Mouse (Mus musculus): ENCODE results near the gene Gm44973. TPM values are rescaled to one million over a fixed set of nuclear protein-coding genes. Genes with fewer than 3 reads are reported as not detected.

Gene Gm44973
- polyA plus RNA-seq, 1 experiment from 2014 or later = not detected

- Histone ChIP-seq H3K36me3 (ENCODE audit: inconsistent target) (peaks cover 59% of the 10 kb centered on the region), H3K27ac (no peak overlapping the region), H3K79me2 (ENCODE audit: inconsistent target) (peaks cover 90% of the 10 kb centered on the region), H3K4me3 (ENCODE audit: inconsistent target) (no peak overlapping the region)
- 94% methylated on average over 3 of the region's 5 CpGs for WGBS (ENCODE audit: missing documents)
Measured at GRCm38 (mm10) chr7:5074984-5075383, 59.7 kb downstream of the Gm44973 start.

- no peak overlapping the region for H3K4me3 ChIP-seq (ENCODE audit: inconsistent target)
- H3K27ac ChIP-seq = peak overlapping the region; percentile 52
- peaks cover 41% of the 10 kb centered on the region for H3K36me3 ChIP-seq (ENCODE audit: inconsistent target)
- peaks cover 86% of the 10 kb centered on the region for H3K79me2 ChIP-seq (ENCODE audit: inconsistent target)
- WGBS (ENCODE audit: missing documents) = 94% methylated on average over 2 of the region's 2 CpGs
Measured at GRCm38 (mm10) chr7:5076931-5077330, 61.6 kb downstream of the Gm44973 start.

DNA sequence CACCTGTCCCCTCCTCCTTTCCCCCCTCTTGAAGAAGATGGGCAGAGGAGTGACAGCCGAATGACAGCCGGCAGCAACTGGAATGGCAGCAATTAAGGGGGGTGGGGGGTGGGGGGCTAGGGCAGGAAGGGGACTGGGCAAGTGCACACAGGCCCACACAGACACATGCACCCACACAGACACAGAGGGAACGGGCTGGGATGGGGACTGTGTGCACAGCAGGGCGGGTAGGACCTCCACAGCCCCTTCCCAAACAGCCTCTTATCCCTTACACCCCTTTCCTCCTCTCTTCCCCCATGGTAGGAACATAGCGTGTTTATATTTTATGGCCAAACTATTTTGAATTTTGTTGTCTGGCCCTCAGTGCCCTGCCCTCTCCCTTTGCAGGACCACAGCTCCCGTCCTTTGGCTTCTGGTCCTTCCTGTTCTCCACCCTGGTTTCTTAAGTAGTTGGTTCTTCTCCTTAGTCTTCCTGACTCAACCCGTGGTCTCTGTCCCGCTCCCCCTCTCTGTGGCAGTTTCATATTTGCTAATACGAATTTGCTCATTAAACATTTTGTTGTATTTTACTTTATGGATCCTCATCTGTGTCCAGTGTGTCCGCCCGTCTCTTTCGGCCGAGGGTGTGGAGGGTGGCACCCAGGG is 64.2 kb downstream of the Gm44973 start:
- peak overlapping the region; percentile 15; the same call in 1 of the 2 replicates for H3K4me3 ChIP-seq (ENCODE audit: inconsistent target)
- peak overlapping the region; percentile 62 for H3K27ac ChIP-seq
- H3K36me3 ChIP-seq (ENCODE audit: inconsistent target) = peaks cover 22% of the 10 kb centered on the region; the same call in 1 of the 2 replicates
- WGBS (ENCODE audit: missing documents) = 34% methylated on average over 7 of the region's 13 CpGs
- H3K79me2 ChIP-seq (ENCODE audit: inconsistent target) = peaks cover 79% of the 10 kb centered on the region

DNA sequence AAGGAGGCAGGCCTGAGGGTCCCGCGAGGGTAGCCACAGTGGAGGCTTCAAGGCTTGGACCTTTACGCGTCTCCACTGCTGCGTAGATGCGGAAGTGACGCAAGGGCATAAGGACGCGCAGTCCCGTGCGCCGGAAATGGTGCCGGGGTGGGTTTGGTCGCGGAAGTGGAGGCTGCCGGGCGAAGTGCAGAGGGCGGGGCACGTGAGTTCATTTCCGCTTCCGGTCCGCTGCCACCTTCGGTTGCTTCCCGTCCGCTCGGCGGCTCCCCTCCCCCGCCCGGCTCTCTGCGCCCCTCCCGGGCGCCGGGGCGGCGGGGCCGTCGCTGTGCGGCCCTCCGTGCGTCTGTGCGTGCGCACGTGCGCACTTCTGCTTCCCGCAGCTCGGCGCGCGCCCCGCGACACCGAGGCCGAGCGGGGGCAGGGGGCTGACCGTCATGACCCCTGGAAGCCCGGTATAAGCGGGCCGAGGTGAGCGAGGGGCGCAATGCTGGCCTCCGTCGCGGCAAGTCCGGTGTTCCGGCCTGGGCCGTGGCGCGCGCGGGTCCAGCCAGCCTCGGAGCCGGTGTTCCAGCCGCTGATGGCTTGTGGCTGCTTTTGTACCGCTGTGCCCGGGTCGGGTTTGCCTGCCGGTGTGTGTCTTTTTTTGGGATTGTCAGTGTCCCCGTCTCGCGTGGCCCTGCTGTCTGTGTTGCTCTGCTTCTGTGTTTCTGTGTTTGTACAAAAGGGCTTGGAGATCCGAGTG is 64.9 kb downstream of the Gm44973 start, which contains the start of gene Epn1:
Epn1 (plus strand) TSS at position 226 of the 742 bp plus-strand sequence.
- under 1% methylated on average over 61 of the region's 81 CpGs for WGBS (ENCODE audit: missing documents)
- Histone ChIP-seq H3K79me2 (ENCODE audit: inconsistent target) (peaks cover 79% of the 10 kb centered on the region), H3K4me3 (ENCODE audit: inconsistent target) (peak within 1 kb of the TSS; percentile 92), H3K36me3 (ENCODE audit: inconsistent target) (peaks cover 20% of the 10 kb centered on the region; the same call in 1 of the 2 replicates), H3K27ac (peak within 1 kb of the TSS; percentile 89)

DNA sequence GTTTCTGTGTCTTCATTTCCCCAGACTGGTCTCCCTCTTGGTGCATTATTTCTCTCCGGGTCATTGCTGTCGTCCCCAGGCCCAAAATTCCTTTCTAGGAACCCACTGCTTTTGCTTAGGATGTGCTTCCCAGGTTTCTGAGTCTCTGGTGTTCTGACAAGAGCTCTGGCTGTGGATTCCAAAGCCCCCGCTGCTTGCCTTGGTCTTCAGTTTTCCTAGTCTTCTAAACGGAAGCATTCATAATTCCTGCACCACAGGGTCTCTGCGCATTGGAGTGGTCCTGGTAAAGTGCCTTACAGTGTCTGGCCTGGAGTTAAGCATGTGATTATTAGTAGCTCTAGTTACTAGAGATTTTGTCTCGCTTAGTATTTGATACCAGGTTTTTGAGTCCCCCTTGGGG is 65.5 kb downstream of the Gm44973 start:
- H3K4me3 ChIP-seq (ENCODE audit: inconsistent target) = peak overlapping the region; percentile 92
- 17% methylated on average over 6 of the region's 6 CpGs for WGBS (ENCODE audit: missing documents)
- peaks cover 20% of the 10 kb centered on the region; the same call in 1 of the 2 replicates for H3K36me3 ChIP-seq (ENCODE audit: inconsistent target)
- peak overlapping the region; percentile 89 for H3K27ac ChIP-seq
- peaks cover 80% of the 10 kb centered on the region for H3K79me2 ChIP-seq (ENCODE audit: inconsistent target)

DNA sequence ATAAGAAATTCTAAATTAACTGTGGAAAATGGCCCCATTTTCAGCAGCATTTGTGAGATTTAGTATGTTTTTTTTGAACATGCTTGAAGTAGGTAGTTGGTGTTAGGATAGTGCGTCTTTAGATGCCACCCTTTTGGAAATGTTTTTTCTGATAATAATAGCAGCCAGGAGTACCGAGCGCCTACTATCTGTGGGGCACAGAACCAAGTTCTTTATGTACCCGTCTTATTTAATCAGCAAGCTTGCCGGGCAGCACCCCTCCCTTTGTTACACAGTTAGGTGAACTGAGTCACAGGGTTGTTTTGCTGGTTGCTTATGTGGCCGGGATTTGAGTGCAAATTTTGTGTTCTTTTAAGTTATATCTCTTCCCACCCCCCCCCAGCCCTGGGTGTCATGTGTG is 65.9 kb downstream of the Gm44973 start:
- WGBS (ENCODE audit: missing documents) = 75% methylated on average over 6 of the region's 6 CpGs
- Histone ChIP-seq H3K4me3 (ENCODE audit: inconsistent target) (peak overlapping the region; percentile 92), H3K36me3 (ENCODE audit: inconsistent target) (peaks cover 24% of the 10 kb centered on the region; the same call in 1 of the 2 replicates), H3K27ac (peak overlapping the region; percentile 89), H3K79me2 (ENCODE audit: inconsistent target) (peaks cover 81% of the 10 kb centered on the region)

- peak overlapping the region; percentile 92; the same call in 1 of the 2 replicates for H3K4me3 ChIP-seq (ENCODE audit: inconsistent target)
- 100% methylated on average over 2 of the region's 2 CpGs for whole genome bisulfite sequencing (ENCODE audit: missing documents)
- H3K36me3 ChIP-seq (ENCODE audit: inconsistent target) = peaks cover 26% of the 10 kb centered on the region; the same call in 1 of the 2 replicates
- H3K79me2 ChIP-seq (ENCODE audit: inconsistent target) = peaks cover 81% of the 10 kb centered on the region
- peak overlapping the region; percentile 89 for H3K27ac ChIP-seq
Measured at GRCm38 (mm10) chr7:5081939-5082338, 66.6 kb downstream of the Gm44973 start.

Other genes with a start within 250 kb of the Gm44973 start
- gene Fam71e2, start 244.2 kb upstream of the Gm44973 start, polyA plus RNA-seq (2018) = not detected in 3 replicates
- gene Il11, start 232.6 kb upstream of the Gm44973 start, polyA plus RNA-seq (2018) = not detected in 3 replicates
- not detected in 3 replicates for gene Tmem190, start 232.6 kb upstream of the Gm44973 start, polyA plus RNA-seq (2018)
- gene Tmem238, start 225.8 kb upstream of the Gm44973 start, polyA plus RNA-seq (2018) = 0.67 to 1.6 TPM (median 0.70 TPM) in 3 replicates
- gene Rpl28, start 222.6 kb upstream of the Gm44973 start, polyA plus RNA-seq (2018) = 395 to 534 TPM (median 483 TPM) in 3 replicates
- 69.0 to 174 TPM (median 124 TPM) in 3 replicates for gene Ube2s, start 202.9 kb upstream of the Gm44973 start, polyA plus RNA-seq (2018)
- gene Shisa7, start 170.8 kb upstream of the Gm44973 start, polyA plus RNA-seq (2018) = not detected in 3 replicates
- gene Isoc2b, start 145.2 kb upstream of the Gm44973 start, polyA plus RNA-seq (2018) = 6.2 to 11.2 TPM (median 10.2 TPM) in 3 replicates
- gene Isoc2a, start 138.3 kb upstream of the Gm44973 start, polyA plus RNA-seq (2018) = 9.6 to 13.3 TPM (median 13.0 TPM) in 3 replicates
- gene Gm36210, start 109.0 kb upstream of the Gm44973 start, polyA plus RNA-seq (2018) = not detected in 3 replicates
- gene Zfp628, start 100.3 kb upstream of the Gm44973 start, polyA plus RNA-seq (2018) = 3.1 to 5.6 TPM (median 4.4 TPM) in 3 replicates
- 0.15 to 1.1 TPM (median 0.17 TPM) in 3 replicates for gene Nat14, start 93.5 kb upstream of the Gm44973 start, polyA plus RNA-seq (2018)
- 0.13 to 0.33 TPM (median 0.28 TPM) in 3 replicates for gene Ssc5d, start 89.7 kb upstream of the Gm44973 start, polyA plus RNA-seq (2018)
- gene Sbk2, start 51.1 kb upstream of the Gm44973 start, polyA plus RNA-seq (2018) = 0.36 to 1.8 TPM (median 1.1 TPM) in 3 replicates
- not detected in 3 replicates for gene Sbk3, start 44.3 kb upstream of the Gm44973 start, polyA plus RNA-seq (2018)
- gene Zfp579, start 19.3 kb upstream of the Gm44973 start, polyA plus RNA-seq (2018) = 4.3 to 9.9 TPM (median 7.3 TPM) in 3 replicates
- 13.7 to 24.6 TPM (median 14.3 TPM) in 3 replicates for gene Zfp524, start 1.1 kb upstream of the Gm44973 start, polyA plus RNA-seq (2018)
- 16.5 to 21.5 TPM (median 18.2 TPM) in 3 replicates for gene Fiz1, start 799 bp upstream of the Gm44973 start, polyA plus RNA-seq (2018)
- 11.9 to 13.8 TPM (median 12.4 TPM) in 3 replicates for gene Zfp865, start 4.9 kb downstream of the Gm44973 start, polyA plus RNA-seq (2018)
- 0.28 to 1.1 TPM (median 0.37 TPM) in 3 replicates for gene Ccdc106, start 5.1 kb downstream of the Gm44973 start, polyA plus RNA-seq (2018)
- 0.25 to 0.76 TPM in 2 of 3 replicates, not detected in the other for gene 4632433K11Rik, start 18.6 kb downstream of the Gm44973 start, polyA plus RNA-seq (2018)
- gene Zfp784, start 22.9 kb downstream of the Gm44973 start, polyA plus RNA-seq (2018) = 1.8 to 2.2 TPM (median 1.8 TPM) in 3 replicates
- 2.0 TPM in 3 replicates for gene Zfp580, start 36.0 kb downstream of the Gm44973 start, polyA plus RNA-seq (2018)
- gene U2af2, start 46.6 kb downstream of the Gm44973 start, polyA plus RNA-seq (2018) = 93.4 to 180 TPM (median 101 TPM) in 3 replicates
- 84.6 to 130 TPM (median 119 TPM) in 3 replicates for gene Epn1, start 64.7 kb downstream of the Gm44973 start, polyA plus RNA-seq (2018)
- gene Rfpl4, start 101.5 kb downstream of the Gm44973 start, polyA plus RNA-seq (2018) = not detected in 3 replicates
- 0.32 to 1.4 TPM (median 0.40 TPM) in 3 replicates for gene Rasl2-9, start 110.5 kb downstream of the Gm44973 start, polyA plus RNA-seq (2018)
- not detected in 3 replicates for gene Vmn1r55, start 134.2 kb downstream of the Gm44973 start, polyA plus RNA-seq (2018)
- gene Vmn1r56, start 181.3 kb downstream of the Gm44973 start, polyA plus RNA-seq (2018) = not detected in 3 replicates
- not detected in 3 replicates for gene Vmn1r57, start 203.0 kb downstream of the Gm44973 start, polyA plus RNA-seq (2018)